Mouse (Mus musculus) liver, embryonic 15.5 days (tissue): Measurements from ENCODE around the gene Aldoart2. TPM values are rescaled to one million over a fixed set of nuclear protein-coding genes. Genes with fewer than 3 reads are reported as not detected.
"Not testable (repeated sequence)": the region's sequence is repeated elsewhere in the genome, so short reads cannot be mapped to it uniquely, and the experiment has no call there.

Experiments used
- ATAC-seq: fragments of 200-750 bp; cut with Nextera tagmentation; 2 replicates; pipeline ENCODE4 v1.8.0; 2017; ENCODE audit warnings: moderate number of reproducible peaks, mild to moderate bottlenecking, moderate library complexity; ENCODE audit not compliant: insufficient read depth
- H3K27ac ChIP-seq: fragments of 300-500 bp; sonication (generic); replicated peaks from 2 replicates; pipeline ENCODE4 v1.5.1; 2015; ENCODE audit warnings: mild to moderate bottlenecking, inconsistent platforms
- H3K27me3 ChIP-seq: fragments of 300-500 bp; sonication (generic); 2 replicates; pipeline ENCODE4 v1.6.1; 2015; ENCODE audit warnings: mild to moderate bottlenecking, inconsistent platforms
- H3K36me3 ChIP-seq: fragments of 300-500 bp; sonication (generic); replicated peaks from 2 replicates; pipeline ENCODE4 v1.6.1; 2015; ENCODE audit warnings: moderate library complexity, mild to moderate bottlenecking, inconsistent platforms
- H3K4me1 ChIP-seq: fragments of 300-500 bp; sonication (generic); replicated peaks from 2 replicates; pipeline ENCODE4 v1.6.1; 2015; ENCODE audit warnings: inconsistent platforms
- H3K4me2 ChIP-seq: fragments of 300-500 bp; sonication (generic); 2 replicates; pipeline ENCODE4 v1.6.1; 2015; ENCODE audit warnings: moderate library complexity, mild to moderate bottlenecking, inconsistent platforms
- H3K4me3 ChIP-seq: fragments of 300-500 bp; sonication (generic); replicated peaks from 2 replicates; pipeline ENCODE4 v1.5.1; 2015; ENCODE audit warnings: mild to moderate bottlenecking, inconsistent platforms
- H3K9ac ChIP-seq: fragments of 300-500 bp; sonication (generic); 2 replicates; pipeline ENCODE4 v1.6.1; 2015; ENCODE audit warnings: moderate library complexity, mild to moderate bottlenecking, inconsistent platforms
- H3K9me3 ChIP-seq: fragments of 300-500 bp; sonication (generic); replicated peaks from 2 replicates; pipeline ENCODE4 v1.6.1; 2016; ENCODE audit warnings: inconsistent platforms
- WGBS: fragments of 180-500 bp; shearing (Covaris S2); methylation state at CpG from one replicate; pipeline ENCODE4 v1.1.7; 2015; ENCODE audit warnings: mixed read lengths; ENCODE audit not compliant: insufficient replicate concordance; 5-methylcytosine and 5-hydroxymethylcytosine counted together
- polyA plus RNA-seq: library from polyadenylated mRNA; unstranded; fragments of >200 nt; fragmentation: Nextera tagmentation; extraction: Ambion mirVana; gene quantifications from 2 replicates; pipeline ENCODE4 v1.2.1, GENCODE M21; 2015

Gene Aldoart2
- polyA plus RNA-seq, 1 experiment from 2014 or later = not detected

GRCm38 (mm10) chr12:55573794-55574193 lies 8.8 kb downstream of the Aldoart2 start:
- ATAC-seq = no peak
- 10% methylated on average over 6 of the region's 6 CpGs for WGBS

GRCm38 (mm10) chr12:55586936-55587335 lies 21.9 kb downstream of the Aldoart2 start:
- ATAC-seq, H3K9ac ChIP-seq, H3K27me3 ChIP-seq, H3K4me1 ChIP-seq, H3K4me2 ChIP-seq, H3K27ac ChIP-seq, H3K36me3 ChIP-seq, H3K9me3 ChIP-seq, H3K4me3 ChIP-seq: not testable (repeated sequence)
- 46% methylated on average over 9 of the region's 9 CpGs for WGBS

More at GRCm38 (mm10) chr12:55573794-55574193, 8.8 kb downstream of the Aldoart2 start:
- Histone ChIP-seq H3K9ac (no peak overlapping the region), H3K4me1 (no peaks in the 10 kb centered on the region), H3K4me3 (no peak overlapping the region), H3K27me3 (no peaks in the 10 kb centered on the region), H3K9me3 (no peaks in the 10 kb centered on the region), H3K36me3 (no peaks in the 10 kb centered on the region), H3K4me2 (no peak overlapping the region), H3K27ac (no peak overlapping the region)

- Histone ChIP-seq H3K4me2 (peak overlapping the region; percentile 69), H3K27me3 (peaks cover 69% of the 10 kb centered on the region), H3K4me3 (0 out of 2 replicates have a peak overlapping the region, but pooled peaks have one; percentile 46), H3K9me3 (no peaks in the 10 kb centered on the region), H3K4me1 (peaks cover 22% of the 10 kb centered on the region), H3K36me3 (no peaks in the 10 kb centered on the region), H3K27ac (no peak overlapping the region), H3K9ac (no peak overlapping the region)
- ATAC-seq = no peak
- WGBS = 6% methylated on average over 7 of the region's 7 CpGs
These were observed 33.5 kb downstream of the Aldoart2 start for GRCm38 (mm10) chr12:55598537-55598886.

GRCm38 (mm10) chr12:55598887-55599561 lies 34.0 kb downstream of the Aldoart2 start, which contains the start of gene Insm2:
Gene Insm2 (plus strand): TSS chr12:55599427.
- H3K27me3 ChIP-seq = peaks cover 69% of the 10 kb centered on the region
- no peak for ATAC-seq
- peak within 1 kb of the TSS; percentile 69 for H3K4me2 ChIP-seq
- WGBS = 2% methylated on average over 77 of the region's 77 CpGs
- no peak within 1 kb of the TSS for H3K9ac ChIP-seq
- H3K9me3 ChIP-seq = no peaks in the 10 kb centered on the region
- peak within 1 kb of the TSS; percentile 46 for H3K4me3 ChIP-seq
- no peaks in the 10 kb centered on the region for H3K36me3 ChIP-seq
- peaks cover 22% of the 10 kb centered on the region for H3K4me1 ChIP-seq
- no peak within 1 kb of the TSS for H3K27ac ChIP-seq

GRCm38 (mm10) chr12:55599639-55600502 lies 34.8 kb downstream of the Aldoart2 start:
- H3K4me1 ChIP-seq = peaks cover 22% of the 10 kb centered on the region
- H3K27me3 ChIP-seq = peaks cover 66% of the 10 kb centered on the region
- H3K9me3 ChIP-seq = no peaks in the 10 kb centered on the region
- no peak for ATAC-seq
- H3K9ac ChIP-seq = no peak overlapping the region
- H3K27ac ChIP-seq = no peak overlapping the region
- H3K4me2 ChIP-seq = peak overlapping the region; percentile 69
- H3K4me3 ChIP-seq = peak overlapping the region; percentile 46
- WGBS = under 1% methylated on average over 109 of the region's 109 CpGs
- H3K36me3 ChIP-seq = no peaks in the 10 kb centered on the region

- H3K4me1 ChIP-seq = peaks cover 22% of the 10 kb centered on the region
- no peaks in the 10 kb centered on the region for H3K9me3 ChIP-seq
- no peak overlapping the region for H3K9ac ChIP-seq
- peak overlapping the region; percentile 69 for H3K4me2 ChIP-seq
- peak overlapping the region; percentile 17; the same call in 1 of the 2 replicates for H3K4me3 ChIP-seq
- peaks cover 65% of the 10 kb centered on the region for H3K27me3 ChIP-seq
- no peak overlapping the region for H3K27ac ChIP-seq
- 4% methylated on average over 42 of the region's 42 CpGs for WGBS
- ATAC-seq = no peak
- no peaks in the 10 kb centered on the region for H3K36me3 ChIP-seq
These were observed 35.5 kb downstream of the Aldoart2 start for GRCm38 (mm10) chr12:55600503-55600994.

- Histone ChIP-seq H3K27ac (no peak overlapping the region), H3K4me1 (peaks cover 11% of the 10 kb centered on the region), H3K4me3 (no peak overlapping the region), H3K9ac (no peak overlapping the region), H3K36me3 (no peaks in the 10 kb centered on the region), H3K9me3 (no peaks in the 10 kb centered on the region), H3K27me3 (peaks cover 28% of the 10 kb centered on the region), H3K4me2 (no peak overlapping the region)
- ATAC-seq = no peak
- WGBS = 22% methylated on average over 3 of the region's 3 CpGs
These were observed 39.4 kb downstream of the Aldoart2 start for GRCm38 (mm10) chr12:55604411-55604810.

GRCm38 (mm10) chr12:55607902-55608301 lies 42.9 kb downstream of the Aldoart2 start:
- no peak overlapping the region for H3K27ac ChIP-seq
- no peak for ATAC-seq
- H3K9ac ChIP-seq = no peak overlapping the region
- H3K36me3 ChIP-seq = no peaks in the 10 kb centered on the region
- H3K27me3 ChIP-seq = no peaks in the 10 kb centered on the region
- no peak overlapping the region for H3K4me2 ChIP-seq
- no peaks in the 10 kb centered on the region for H3K9me3 ChIP-seq
- WGBS = 50% methylated on average over 4 of the region's 4 CpGs
- H3K4me3 ChIP-seq = no peak overlapping the region
- H3K4me1 ChIP-seq = no peaks in the 10 kb centered on the region; the same call in 1 of the 2 replicates

GRCm38 (mm10) chr12:55610812-55611211 lies 45.8 kb downstream of the Aldoart2 start:
- Histone ChIP-seq H3K36me3 (no peaks in the 10 kb centered on the region), H3K4me1 (no peaks in the 10 kb centered on the region; the same call in 1 of the 2 replicates), H3K27ac (no peak overlapping the region), H3K9me3 (no peaks in the 10 kb centered on the region), H3K9ac (no peak overlapping the region), H3K4me3 (no peak overlapping the region), H3K4me2 (no peak overlapping the region), H3K27me3 (no peaks in the 10 kb centered on the region)
- ATAC-seq = peak; percentile 40; the same call in 1 of the 2 replicates
- 16% methylated on average over 2 of the region's 2 CpGs for WGBS
